Mouse (Mus musculus) stomach, postnatal 0 days (tissue): ENCODE data around the gene Spata2l. TPM values are rescaled to one million over a fixed set of nuclear protein-coding genes. Genes with fewer than 3 reads are reported as not detected.

ENCODE experiments used
- ATAC-seq: fragments of 200-750 bp; cut with Nextera tagmentation; 2 replicates; pipeline ENCODE4 v1.8.0; 2017; ENCODE audit not compliant: low FRiP score, low TSS enrichment
- DNase-seq: peaks from one replicate; pipeline ENCODE4 v3.0.0-alpha.2; 2016; ENCODE audit warnings: low spot score
- H3K27ac ChIP-seq: fragments of 300-500 bp; sonication (generic); replicated peaks from 2 replicates; pipeline ENCODE4 v1.5.1; 2014; ENCODE audit warnings: mild to moderate bottlenecking, control low read depth
- H3K27me3 ChIP-seq: fragments of 300-500 bp; sonication (generic); 2 replicates; pipeline ENCODE4 v1.6.1; 2014; ENCODE audit warnings: low read length; ENCODE audit not compliant: control insufficient read depth, insufficient read depth
- H3K36me3 ChIP-seq: fragments of 300-500 bp; sonication (generic); 2 replicates; pipeline ENCODE4 v1.6.1; 2014; ENCODE audit warnings: low read length, mixed read lengths; ENCODE audit not compliant: control insufficient read depth, insufficient read depth
- H3K4me1 ChIP-seq: fragments of 300-500 bp; sonication (generic); replicated peaks from 2 replicates; pipeline ENCODE4 v1.6.1; 2014; ENCODE audit warnings: antibody characterized with exemption; ENCODE audit not compliant: control insufficient read depth, insufficient read depth
- H3K4me2 ChIP-seq: fragments of 300-500 bp; sonication (generic); replicated peaks from 2 replicates; pipeline ENCODE4 v1.6.1; 2014; ENCODE audit warnings: low read depth, mild to moderate bottlenecking, control low read depth, moderate library complexity
- H3K4me3 ChIP-seq: fragments of 300-500 bp; sonication (generic); 2 replicates; pipeline ENCODE4 v1.5.1; 2014; ENCODE audit warnings: low read depth, low read length, control low read depth
- H3K9ac ChIP-seq: fragments of 300-500 bp; sonication (generic); 2 replicates; pipeline ENCODE4 v1.6.1; 2014; ENCODE audit warnings: mild to moderate bottlenecking, low read length, control low read depth, mixed read lengths
- H3K9me3 ChIP-seq: fragments of 300-500 bp; sonication (generic); 2 replicates; pipeline ENCODE4 v1.6.1; 2016; ENCODE audit warnings: low read length; ENCODE audit not compliant: control insufficient read depth
- CTCF ChIP-seq: IDR thresholded peaks from 2 replicates; pipeline ENCODE4 v1.5.1; 2016; ENCODE audit warnings: antibody characterized with exemption, low read depth, mild to moderate bottlenecking, moderate library complexity
- EP300 ChIP-seq: optimal IDR thresholded peaks from 2 replicates; pipeline ENCODE3; 2016; ENCODE audit warnings: antibody characterized with exemption
- WGBS: fragments of 180-500 bp; shearing (Covaris S2); extraction: QIAGEN DNeasy Blood & Tissue Kit; methylation state at CpG from one replicate; pipeline ENCODE4 v1.1.7; 2014; 5-methylcytosine and 5-hydroxymethylcytosine counted together
- polyA plus RNA-seq: library from polyadenylated mRNA; unstranded; fragments of >200 nt; fragmentation: Nextera tagmentation; extraction: Ambion mirVana; gene quantifications from 2 replicates; pipeline ENCODE4 v1.2.1, GENCODE M21; 2015

Spata2l gene
- polyA plus RNA-seq, 1 experiment from 2014 or later: 3.1 TPM

- DNase-seq: no peak
- 93% methylated on average over 4 of the region's 4 CpGs for WGBS
- no peaks in the 10 kb centered on the region for H3K27me3 ChIP-seq
- H3K27ac ChIP-seq: no peak overlapping the region
- no peak overlapping the region for H3K4me3 ChIP-seq
- no peak overlapping the region for H3K4me2 ChIP-seq
- H3K9me3 ChIP-seq: no peaks in the 10 kb centered on the region
- no peaks in the 10 kb centered on the region for H3K4me1 ChIP-seq
- no peak overlapping the region for H3K9ac ChIP-seq
- ATAC-seq: no peak
- TF ChIP-seq CTCF: no peak
- no peak for TF ChIP-seq EP300
- H3K36me3 ChIP-seq: no peaks in the 10 kb centered on the region
Measured at GRCm38 (mm10) chr8:123279828-123280227, 43.8 kb upstream of the Spata2l start.

DNA sequence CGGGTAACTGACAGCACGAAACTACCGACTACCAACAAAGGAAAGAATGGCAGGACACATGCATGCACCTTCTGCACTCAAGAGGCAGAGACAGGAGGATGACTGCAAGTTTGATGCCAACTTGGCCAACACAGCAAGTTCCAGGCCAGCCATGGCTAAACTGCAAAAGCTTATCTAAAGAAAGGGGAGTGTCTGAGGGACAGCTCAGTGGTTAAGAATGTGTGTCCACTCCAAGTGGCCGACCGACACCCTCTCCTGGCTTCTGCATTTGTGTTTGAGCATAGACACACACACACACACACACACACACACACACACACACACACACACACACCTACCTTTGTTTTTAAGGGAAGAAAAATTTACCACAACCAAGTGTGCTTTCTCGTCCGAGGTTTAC, 42.4 kb upstream of the Spata2l start:
- Histone ChIP-seq H3K27me3 (no peaks in the 10 kb centered on the region), H3K4me3 (no peak overlapping the region), H3K36me3 (no peaks in the 10 kb centered on the region), H3K9me3 (no peaks in the 10 kb centered on the region), H3K4me2 (no peak overlapping the region), H3K9ac (no peak overlapping the region), H3K27ac (no peak overlapping the region), H3K4me1 (no peaks in the 10 kb centered on the region)
- WGBS: 67% methylated on average over 7 of the region's 7 CpGs
- ATAC-seq: peak; percentile 68; the same call in 1 of the 2 replicates
- peak; percentile 39 for DNase-seq
- TF ChIP-seq CTCF (no peak), EP300 (no peak)

- no peak overlapping the region for H3K4me2 ChIP-seq
- H3K9ac ChIP-seq: no peak overlapping the region
- WGBS: 92% methylated on average over 12 of the region's 12 CpGs
- H3K27ac ChIP-seq: no peak overlapping the region
- no peak for DNase-seq
- TF ChIP-seq CTCF (no peak), EP300 (no peak)
- no peak overlapping the region for H3K4me3 ChIP-seq
- no peaks in the 10 kb centered on the region for H3K9me3 ChIP-seq
- peaks cover under 1% of the 10 kb centered on the region; the same call in 1 of the 2 replicates for H3K36me3 ChIP-seq
- no peaks in the 10 kb centered on the region for H3K4me1 ChIP-seq
- no peak for ATAC-seq
- H3K27me3 ChIP-seq: no peaks in the 10 kb centered on the region
Measured at GRCm38 (mm10) chr8:123275096-123275495, 39.1 kb upstream of the Spata2l start.

- no peak for TF ChIP-seq CTCF
- no peak for TF ChIP-seq EP300
- no peaks in the 10 kb centered on the region for H3K27me3 ChIP-seq
- H3K4me3 ChIP-seq: no peak overlapping the region
- ATAC-seq (no peak), DNase-seq (no peak)
- 79% methylated on average over 5 of the region's 5 CpGs for WGBS
- H3K9me3 ChIP-seq: no peaks in the 10 kb centered on the region
- peaks cover 3% of the 10 kb centered on the region; the same call in 1 of the 2 replicates for H3K36me3 ChIP-seq
- no peak overlapping the region for H3K4me2 ChIP-seq
- no peak overlapping the region for H3K27ac ChIP-seq
- H3K4me1 ChIP-seq: no peaks in the 10 kb centered on the region
- no peak overlapping the region for H3K9ac ChIP-seq
Measured at GRCm38 (mm10) chr8:123274447-123274846, 38.4 kb upstream of the Spata2l start.

DNA sequence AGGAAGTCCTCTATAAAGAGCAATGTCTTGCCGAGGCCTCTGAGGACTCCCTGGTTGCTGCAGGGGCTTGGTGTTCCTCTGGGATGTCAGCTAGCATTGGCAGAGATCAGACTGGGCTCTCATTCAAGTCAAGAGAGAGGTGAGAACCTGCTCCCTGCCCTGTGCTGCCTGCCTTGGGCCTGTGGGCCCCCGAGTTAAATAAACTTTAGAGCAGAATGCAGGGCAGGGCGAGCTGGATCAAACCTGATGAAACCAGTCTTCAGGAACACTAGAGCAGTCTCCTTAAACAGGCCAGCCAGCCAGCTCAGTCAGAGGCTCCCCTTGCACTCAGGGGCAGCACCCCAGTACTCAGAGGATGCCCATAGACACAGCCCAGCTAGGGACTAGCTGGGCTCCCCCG, 35.9 kb upstream of the Spata2l start:
- Histone ChIP-seq H3K4me3 (no peak overlapping the region), H3K36me3 (peaks cover 10% of the 10 kb centered on the region; the same call in 1 of the 2 replicates), H3K9me3 (no peaks in the 10 kb centered on the region), H3K27ac (peak overlapping the region; percentile 49; the same call in 1 of the 2 replicates), H3K4me1 (no peaks in the 10 kb centered on the region), H3K4me2 (no peak overlapping the region), H3K9ac (peak overlapping the region; percentile 35; the same call in 1 of the 2 replicates), H3K27me3 (no peaks in the 10 kb centered on the region)
- ATAC-seq (peak; percentile 66), DNase-seq (peak; percentile 62)
- WGBS: 58% methylated on average over 4 of the region's 4 CpGs
- no peak for TF ChIP-seq CTCF
- no peak for TF ChIP-seq EP300

DNA sequence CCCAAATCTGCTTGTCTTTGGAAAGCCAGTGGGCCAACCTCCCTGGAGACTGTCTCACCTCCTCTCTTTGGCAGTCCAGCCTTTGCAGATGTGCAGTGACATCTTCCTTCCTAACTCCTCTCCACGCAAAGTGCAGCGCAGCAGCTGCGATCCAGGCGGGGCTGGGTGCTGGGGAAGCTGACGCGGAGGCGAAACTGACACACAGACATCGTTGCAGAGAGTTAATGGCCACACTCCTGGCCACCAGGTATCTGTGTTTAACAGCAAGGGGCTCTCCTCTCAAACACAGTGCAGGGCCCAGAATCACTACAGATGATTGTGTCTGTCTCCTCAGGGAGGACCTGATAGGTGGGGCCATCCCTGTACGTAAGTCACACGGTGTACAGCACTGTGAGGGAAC, 35.1 kb upstream of the Spata2l start:
- no peak overlapping the region for H3K9ac ChIP-seq
- TF ChIP-seq CTCF (no peak), EP300 (no peak)
- ATAC-seq (no peak), DNase-seq (no peak)
- H3K36me3 ChIP-seq: peaks cover 14% of the 10 kb centered on the region
- H3K4me2 ChIP-seq: no peak overlapping the region
- no peaks in the 10 kb centered on the region for H3K4me1 ChIP-seq
- H3K9me3 ChIP-seq: no peaks in the 10 kb centered on the region
- no peaks in the 10 kb centered on the region for H3K27me3 ChIP-seq
- H3K4me3 ChIP-seq: no peak overlapping the region
- H3K27ac ChIP-seq: no peak overlapping the region
- WGBS: 89% methylated on average over 10 of the region's 10 CpGs
